Mouse (Mus musculus) adrenal gland, adult 18-20 months (tissue): ENCODE data around the gene Olfr772. TPM values are rescaled to one million over a fixed set of nuclear protein-coding genes. Genes with fewer than 3 reads are reported as not detected.
"Not testable (repeated sequence)": the region's sequence is repeated elsewhere in the genome, so short reads cannot be mapped to it uniquely, and the experiment has no call there.

Experiments used
- DNase-seq, 2 experiments: peaks; one replicate each; pipeline ENCODE4 v3.0.0; 2021 to 2022; ENCODE audit warnings: low spot score in 2 of 2
- long read RNA-seq, 2 experiments: library from polyadenylated mRNA; stranded (forward); transcript quantifications; one replicate each; pipeline ENCODE4 v2.0.0; 2021
- total RNA-seq, 2 experiments: library from RNA; stranded (reverse); gene quantifications; 1 replicate in 1 of 2; 2 replicates in 1 of 2; pipeline ENCODE4 v1.2.3; 2021

The Olfr772 gene
- not detected for total RNA-seq
- long read RNA-seq, experiment 1, result 0 reads
- long read RNA-seq, experiment 2, result 0 reads

GRCm38 (mm10) chr10:129177821-129178220 is at the start of gene Olfr772:
Olfr772 (minus strand) TSS chr10:129177921.
- not testable (repeated sequence) for DNase-seq

- not testable (repeated sequence) for DNase-seq
Measured at GRCm38 (mm10) chr10:129187319-129187718, 9.6 kb upstream of the Olfr772 start, which contains the start of gene Olfr773. Olfr773 (minus strand) TSS chr10:129187419.

DNA sequence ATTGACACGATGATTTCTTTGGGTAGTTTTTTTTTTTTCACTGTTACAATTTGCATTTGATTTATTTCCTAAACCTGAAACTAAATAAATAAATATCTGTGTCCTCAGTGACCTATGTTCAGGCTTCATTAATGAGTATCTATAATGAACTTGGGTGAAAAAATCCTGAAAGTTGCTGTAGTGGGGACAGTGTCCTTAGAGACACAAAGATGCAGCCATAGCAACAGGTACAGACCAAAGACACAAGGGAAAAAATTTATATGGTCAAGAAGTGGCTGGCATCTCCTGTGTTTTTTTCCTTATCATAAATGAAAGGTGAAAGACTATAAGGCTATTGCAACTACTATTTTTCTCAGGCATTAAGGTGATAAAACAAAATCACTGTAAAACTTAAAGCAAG is 13.1 kb downstream of the Olfr772 start, which contains the start of gene Olfr771:
Gene Olfr771, minus strand, starts transcription at position 101 of the 400 bp plus-strand sequence.
- no peak for DNase-seq

DNA sequence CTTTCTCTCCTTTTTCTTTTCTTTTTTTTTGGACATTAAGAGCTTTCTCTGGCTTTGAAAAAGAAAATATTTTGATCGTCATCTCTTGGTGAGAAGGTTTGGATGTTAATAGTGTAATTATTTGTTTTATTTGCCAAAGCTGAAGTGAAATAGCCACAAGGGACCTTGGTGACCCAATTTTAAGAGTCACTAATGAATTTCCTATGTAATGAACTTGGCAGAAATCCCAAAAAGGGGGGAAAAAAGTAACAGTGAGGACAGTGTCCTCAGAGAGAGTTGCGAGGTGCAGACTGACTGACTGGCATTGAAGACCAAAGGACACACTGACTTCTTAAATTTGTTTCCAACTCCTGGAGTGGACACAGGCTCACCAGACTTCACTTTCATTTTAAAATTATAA is 38.8 kb downstream of the Olfr772 start, which contains the start of gene Olfr770:
Gene Olfr770, minus strand, starts transcription at position 101 of the 400 bp plus-strand sequence.
- DNase-seq, result no peak

Other genes with a start within 250 kb of the Olfr772 start
- 10 to 100 TPM; 10.7 to 25.7 TPM for gene Itga7, start 244.1 kb downstream of the Olfr772 start, total RNA-seq
- gene Mettl7b, start 216.9 kb downstream of the Olfr772 start, total RNA-seq, result under 1 TPM; 0.32 to 0.33 TPM
- gene Olfr9, start 188.5 kb downstream of the Olfr772 start, total RNA-seq, result not detected
- not detected for gene Olfr763, start 167.1 kb downstream of the Olfr772 start, total RNA-seq
- gene Olfr764-ps1, start 138.0 kb downstream of the Olfr772 start, total RNA-seq, result not detected
- not detected for gene Olfr765, start 127.9 kb downstream of the Olfr772 start, total RNA-seq
- not detected for gene Olfr766-ps1, start 108.9 kb downstream of the Olfr772 start, total RNA-seq
- gene Olfr767, start 95.0 kb downstream of the Olfr772 start, total RNA-seq, result not detected
- gene Olfr768, start 78.5 kb downstream of the Olfr772 start, total RNA-seq, result not detected
- gene Olfr769, start 60.1 kb downstream of the Olfr772 start, total RNA-seq, result not detected
- not detected for gene Olfr770, start 38.9 kb downstream of the Olfr772 start, total RNA-seq
- gene Olfr771, start 13.2 kb downstream of the Olfr772 start, total RNA-seq, result not detected
- gene Olfr773, start 9.5 kb upstream of the Olfr772 start, total RNA-seq, result not detected
- not detected for gene Olfr774, start 58.3 kb upstream of the Olfr772 start, total RNA-seq
- not detected for gene Olfr775, start 70.5 kb upstream of the Olfr772 start, total RNA-seq
- gene Olfr776, start 81.2 kb upstream of the Olfr772 start, total RNA-seq, result not detected
- not detected for gene Olfr777, start 93.6 kb upstream of the Olfr772 start, total RNA-seq
- not detected for gene Olfr780, start 140.2 kb upstream of the Olfr772 start, total RNA-seq
- not detected for gene Olfr781, start 150.9 kb upstream of the Olfr772 start, total RNA-seq
- gene Olfr782, start 170.9 kb upstream of the Olfr772 start, total RNA-seq, result not detected
- gene Olfr784, start 206.2 kb upstream of the Olfr772 start, total RNA-seq, result not detected
- gene Olfr785, start 227.5 kb upstream of the Olfr772 start, total RNA-seq, result not detected
- gene Olfr786, start 249.4 kb upstream of the Olfr772 start, total RNA-seq, result not detected